Comparison of ENCODE assay signal across 20 mouse cellular contexts in the genomic region with DNA sequence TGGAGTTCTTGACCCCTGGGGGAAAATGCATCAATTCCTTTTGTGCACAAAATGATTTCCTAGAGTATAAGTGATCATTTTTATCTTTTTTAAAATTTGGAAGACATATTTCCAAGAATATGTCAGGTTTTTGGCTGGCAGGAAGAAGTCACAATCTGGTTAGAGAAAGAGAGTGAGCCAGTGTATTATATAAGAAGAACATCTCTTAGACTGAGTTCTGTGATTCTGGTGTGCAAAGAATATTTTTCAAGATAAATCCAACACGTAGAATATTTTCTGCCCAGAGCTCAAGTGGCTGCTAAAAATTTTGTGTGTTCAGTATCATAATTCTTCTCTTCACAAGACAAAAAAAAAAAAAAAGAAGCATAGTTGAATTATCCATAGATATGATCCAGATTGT.
"Had no signal": no experiment of that assay in that cellular context is flagged by ENCODE, and none has a peak within 500 bp of the region (broad histone marks: within the 10 kb centered on the region; RNA-seq: fewer than 3 reads in every experiment).

No protein-coding gene starts in this region.

- H3K4me2 ChIP-seq: limb, embryonic 12.5 days; limb, embryonic 15.5 days; liver, embryonic 11.5 days; lung, embryonic 14.5 days; midbrain, embryonic 12.5 days; midbrain, embryonic 15.5 days; neural tube, embryonic 12.5 days; stomach, embryonic 15.5 days had no signal

- DNase-seq: kidney, postnatal 25 days; left cerebral cortex, postnatal 4 days; liver, postnatal 0 days; lung, embryonic 14.5 days; retina, postnatal 1 day; right cerebral cortex, postnatal 25 days; spleen, adult 18-20 months; thymus, adult 18-20 months; thymus, postnatal 36 days had no signal

- ATAC-seq: liver, postnatal 0 days; lung, postnatal 0 days; midbrain, embryonic 15.5 days had no signal

- H3K4me3 ChIP-seq: limb, embryonic 12.5 days; limb, embryonic 15.5 days; midbrain, embryonic 12.5 days; midbrain, embryonic 15.5 days; neural tube, embryonic 12.5 days; stomach, embryonic 15.5 days had no signal

- H3K4me1 ChIP-seq: limb, embryonic 15.5 days; midbrain, embryonic 12.5 days; midbrain, embryonic 15.5 days; neural tube, embryonic 12.5 days; stomach, embryonic 15.5 days had no signal

- H3K9ac ChIP-seq: limb, embryonic 12.5 days; limb, embryonic 15.5 days; liver, embryonic 14.5 days; liver, postnatal 0 days; lung, embryonic 14.5 days; midbrain, embryonic 12.5 days; midbrain, embryonic 15.5 days; neural tube, embryonic 12.5 days; stomach, embryonic 15.5 days had no signal

- H3K9me3 ChIP-seq: limb, embryonic 12.5 days; limb, embryonic 15.5 days; midbrain, embryonic 12.5 days; midbrain, embryonic 15.5 days; neural tube, embryonic 12.5 days; stomach, embryonic 15.5 days had no signal

- H3K27me3 ChIP-seq: limb, embryonic 12.5 days; limb, embryonic 15.5 days; midbrain, embryonic 12.5 days; midbrain, embryonic 15.5 days; neural tube, embryonic 12.5 days; stomach, embryonic 15.5 days had no signal

- H3K27ac ChIP-seq: kidney, postnatal 0 days; limb, embryonic 12.5 days; limb, embryonic 15.5 days; liver, embryonic 14.5 days; macrophage; midbrain, embryonic 12.5 days; midbrain, embryonic 15.5 days; neural tube, embryonic 12.5 days; stomach, embryonic 15.5 days had no signal

- H3K36me3 ChIP-seq: limb, embryonic 12.5 days; limb, embryonic 15.5 days; midbrain, embryonic 12.5 days; midbrain, embryonic 15.5 days; neural tube, embryonic 12.5 days; stomach, embryonic 15.5 days had no signal
